In the genomic region with DNA sequence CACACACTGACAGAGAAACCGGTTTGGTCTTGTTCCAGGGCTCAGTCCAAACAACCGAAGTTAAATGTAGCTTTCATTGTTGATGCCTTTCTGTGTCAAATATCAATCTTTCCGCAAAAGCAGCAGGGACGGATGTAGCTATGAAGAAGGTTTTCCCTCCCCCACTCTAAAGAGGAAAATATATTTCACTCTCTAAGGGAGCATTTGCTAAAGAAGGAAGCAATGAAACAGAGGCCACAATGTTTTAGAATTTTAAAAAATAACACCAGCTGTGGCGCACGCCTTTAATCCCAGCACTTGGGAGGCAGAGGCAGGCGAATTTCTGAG, we compare ENCODE assay signal across 9 mouse cellular contexts.
A peak's percentile ranks its signal among the peaks of the same experiment; 100 is the strongest.
DNase-seq lines count a peak whose midpoint lies in the region; ATAC-seq lines count a peak whose summit lies in the region.
"Had no signal": no experiment of that assay in that cellular context is flagged by ENCODE, and none has a peak within 500 bp of the region (broad histone marks: within the 10 kb centered on the region; RNA-seq: fewer than 3 reads in every experiment).

No protein-coding gene starts in this region.

- H3K36me3 ChIP-seq in kidney, embryonic 16.5 days (ENCODE audit: insufficient read depth, low read length): no peaks in the 10 kb centered on the region
- no peaks in the 10 kb centered on the region for H3K36me3 ChIP-seq in embryonic facial prominence, embryonic 10.5 days (replicated peaks)
- no peaks in the 10 kb centered on the region for H3K36me3 ChIP-seq in hindbrain, embryonic 14.5 days (replicated peaks; ENCODE audit: control insufficient read depth, insufficient read depth)
- no peaks in the 10 kb centered on the region for H3K36me3 ChIP-seq in midbrain, embryonic 16.5 days (ENCODE audit: control insufficient read depth, insufficient read depth, low read length)

- peaks cover 54% of the 10 kb centered on the region for H3K4me1 ChIP-seq in kidney, embryonic 16.5 days (ENCODE audit: insufficient read depth, low read length)
- H3K4me1 ChIP-seq in embryonic facial prominence, embryonic 10.5 days: peaks cover 78% of the 10 kb centered on the region
- peaks cover 26% of the 10 kb centered on the region for H3K4me1 ChIP-seq in hindbrain, embryonic 14.5 days (replicated peaks; ENCODE audit: control insufficient read depth, insufficient read depth, low read length)
- H3K4me1 ChIP-seq in midbrain, embryonic 16.5 days (ENCODE audit: control insufficient read depth, insufficient read depth, low read length): peaks cover 26% of the 10 kb centered on the region

- H3K4me3 ChIP-seq in kidney, embryonic 16.5 days (ENCODE audit: low read length): no peak overlapping the region
- no peak overlapping the region for H3K4me3 ChIP-seq in embryonic facial prominence, embryonic 10.5 days
- no peak overlapping the region for H3K4me3 ChIP-seq in hindbrain, embryonic 14.5 days (replicated peaks; ENCODE audit: low read length)
- no peak overlapping the region for H3K4me3 ChIP-seq in midbrain, embryonic 16.5 days (ENCODE audit: low read depth, low read length)

- no peaks in the 10 kb centered on the region for H3K9me3 ChIP-seq in kidney, embryonic 16.5 days (ENCODE audit: low read length)
- H3K9me3 ChIP-seq in embryonic facial prominence, embryonic 10.5 days: no peaks in the 10 kb centered on the region
- no peaks in the 10 kb centered on the region for H3K9me3 ChIP-seq in hindbrain, embryonic 14.5 days (ENCODE audit: control insufficient read depth, low read length)
- no peaks in the 10 kb centered on the region for H3K9me3 ChIP-seq in midbrain, embryonic 16.5 days (replicated peaks; ENCODE audit: control insufficient read depth, low read length, poor library complexity, severe bottlenecking)

- peak overlapping the region; percentile 88 for H3K27ac ChIP-seq in kidney, embryonic 16.5 days (ENCODE audit: low read length)
- H3K27ac ChIP-seq in embryonic facial prominence, embryonic 10.5 days (replicated peaks): peak overlapping the region; percentile 75
- peak overlapping the region; percentile 73 for H3K27ac ChIP-seq in hindbrain, embryonic 14.5 days
- H3K27ac ChIP-seq in midbrain, embryonic 16.5 days (ENCODE audit: low read length): peak overlapping the region; percentile 67

- no peaks in the 10 kb centered on the region for H3K27me3 ChIP-seq in kidney, embryonic 16.5 days (ENCODE audit: insufficient read depth, low read length)
- H3K27me3 ChIP-seq in embryonic facial prominence, embryonic 10.5 days (replicated peaks; ENCODE audit: low read depth, poor library complexity, severe bottlenecking): peaks cover 24% of the 10 kb centered on the region
- no peaks in the 10 kb centered on the region for H3K27me3 ChIP-seq in hindbrain, embryonic 14.5 days (ENCODE audit: control insufficient read depth, insufficient read depth, low read length)
- no peaks in the 10 kb centered on the region for H3K27me3 ChIP-seq in midbrain, embryonic 16.5 days (ENCODE audit: control insufficient read depth, insufficient read depth, low read depth, low read length)
- H3K27me3 ChIP-seq: Patski had no signal

- ATAC-seq in kidney, embryonic 16.5 days (ENCODE audit: low FRiP score, low TSS enrichment): no peak
- no peak; the same call in 1 of the 2 replicates for ATAC-seq in hindbrain, embryonic 14.5 days (ENCODE audit: low FRiP score)
- ATAC-seq in midbrain, embryonic 16.5 days: no peak
- ATAC-seq: Patski had no signal

- no peak overlapping the region; the same call in 1 of the 2 replicates for H3K9ac ChIP-seq in kidney, embryonic 16.5 days (replicated peaks; ENCODE audit: low read length)
- peak overlapping the region; percentile 3; the same call in 1 of the 2 replicates for H3K9ac ChIP-seq in hindbrain, embryonic 14.5 days
- 0 out of 2 replicates have a peak overlapping the region, but pooled peaks have one; percentile 48 for H3K9ac ChIP-seq in midbrain, embryonic 16.5 days (ENCODE audit: low read depth, low read length)

- WGBS in kidney, embryonic 16.5 days: 39% methylated on average over 7 of the region's 7 CpGs
- 37% methylated on average over 7 of the region's 7 CpGs for WGBS in embryonic facial prominence, embryonic 10.5 days
- 34% methylated on average over 7 of the region's 7 CpGs for WGBS in hindbrain, embryonic 14.5 days
- 43% methylated on average over 7 of the region's 7 CpGs for WGBS in midbrain, embryonic 16.5 days

- DNase-seq in kidney, postnatal 4 days: no peak
- no peak for DNase-seq in embryonic facial prominence, embryonic 10.5 days (ENCODE audit: low spot score)
- DNase-seq in hindbrain, embryonic 14.5 days (ENCODE audit: low spot score): no peak
- no peak for DNase-seq in layer of hippocampus, adult 18-20 months (ENCODE audit: low spot score in 2 of 2)
- DNase-seq in adrenal gland, postnatal 4 days (ENCODE audit: low spot score in 2 of 2): no peak
- no peak for DNase-seq in spleen, postnatal 4 days (ENCODE audit: low spot score in 2 of 2)

- H3K4me2 ChIP-seq in kidney, embryonic 16.5 days (replicated peaks; ENCODE audit: low read depth, low read length): peak overlapping the region; percentile 31
- peak overlapping the region; percentile 34 for H3K4me2 ChIP-seq in hindbrain, embryonic 14.5 days (replicated peaks)
- H3K4me2 ChIP-seq in midbrain, embryonic 16.5 days (ENCODE audit: low read length): no peak overlapping the region; the same call in 1 of the 2 replicates
